Mouse (Mus musculus): ENCODE data around the gene Cd300c2. TPM values are rescaled to one million over a fixed set of nuclear protein-coding genes. Genes with fewer than 3 reads are reported as not detected.

Cd300c2 gene
- polyA plus RNA-seq (2012; rRNA removed) = 0.91 and 1.1 TPM in 2 replicates

DNA sequence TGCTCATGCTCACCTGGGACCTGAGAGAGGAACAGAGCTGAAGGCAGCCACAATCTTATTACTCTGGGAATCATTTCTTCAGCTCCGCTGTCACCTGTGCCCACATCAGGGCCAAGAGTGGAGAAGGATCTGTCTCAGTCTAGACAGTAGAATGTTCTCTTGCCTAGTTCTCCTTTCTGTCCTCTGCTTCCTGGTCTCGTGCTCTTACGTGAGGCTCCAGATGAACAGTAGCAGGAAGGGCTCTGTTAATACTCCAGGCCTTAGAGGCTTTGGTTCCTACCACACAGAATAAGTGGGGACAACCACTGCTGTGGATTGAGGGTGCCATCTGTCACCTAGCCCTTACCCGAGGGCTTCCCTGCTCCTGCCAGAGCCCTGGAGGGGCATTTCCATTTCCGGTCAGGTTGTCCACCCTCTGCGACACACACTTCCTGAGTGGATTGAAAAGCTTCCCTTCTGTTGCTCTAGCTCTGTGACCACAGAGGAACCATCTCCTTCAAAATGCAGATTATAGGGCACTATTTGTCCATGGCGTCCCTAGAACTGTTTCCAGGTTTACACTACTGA lies at the start of gene Cd300c2:
Cd300c2 (minus strand) TSS at position 407 of the 567 bp plus-strand sequence.

GRCm38 (mm10) chr11:115048259-115048658 lies 46.6 kb upstream of the Cd300c2 start, which contains the start of gene Cd300ld3:
TSS of gene Cd300ld3 (minus strand) at chr11:115048409.

GRCm38 (mm10) chr11:115037669-115038068 lies 36.0 kb upstream of the Cd300c2 start, which contains the start of gene Cd300ld5:
TSS of gene Cd300ld5 (minus strand) at chr11:115037769.

DNA sequence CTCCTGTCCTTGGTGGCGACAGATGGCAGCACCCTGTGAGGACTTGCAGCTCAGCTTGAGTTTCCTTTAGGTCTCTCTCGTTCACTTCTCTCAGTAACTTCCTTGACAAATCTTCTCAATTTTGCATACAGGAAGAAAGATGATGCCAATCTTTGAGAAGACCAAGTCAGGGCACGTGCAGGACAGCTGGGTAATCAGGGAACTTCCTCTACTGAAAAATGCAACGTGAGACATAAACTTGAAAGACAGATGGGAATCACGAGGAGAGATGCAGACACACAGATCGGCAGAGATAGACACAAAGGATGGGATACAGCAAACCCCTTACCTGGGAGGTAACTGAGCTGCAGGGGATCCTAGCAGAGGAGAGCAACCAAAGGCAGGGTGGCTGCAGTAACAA lies 25.2 kb upstream of the Cd300c2 start, which contains the start of gene Cd300ld4:
Cd300ld4 (minus strand) TSS at position 101 of the 400 bp plus-strand sequence.

DNA sequence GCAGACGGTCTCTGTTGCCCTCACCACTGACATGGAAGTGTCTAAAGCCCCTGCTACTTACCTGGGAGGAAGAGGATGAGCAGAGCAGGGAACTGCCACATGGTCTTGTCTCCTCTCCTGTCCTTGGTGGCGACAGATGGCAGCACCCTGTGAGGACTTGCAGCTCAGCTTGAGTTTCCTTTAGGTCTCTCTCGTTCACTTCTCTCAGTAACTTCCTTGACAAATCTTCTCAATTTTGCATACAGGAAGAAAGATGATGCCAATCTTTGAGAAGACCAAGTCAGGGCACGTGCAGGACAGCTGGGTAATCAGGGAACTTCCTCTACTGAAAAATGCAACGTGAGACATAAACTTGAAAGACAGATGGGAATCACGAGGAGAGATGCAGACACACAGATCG lies 14.4 kb upstream of the Cd300c2 start, which contains the start of gene Cd300ld2:
Cd300ld2 (minus strand) TSS at position 101 of the 400 bp plus-strand sequence.

GRCm38 (mm10) chr11:114989793-114990192 lies 11.9 kb downstream of the Cd300c2 start, which contains the start of gene Cd300ld:
TSS of gene Cd300ld (minus strand) at chr11:114989922.

GRCm38 (mm10) chr11:114968752-114969207 lies 32.9 kb downstream of the Cd300c2 start, which contains the start of gene Cd300c:
TSS of gene Cd300c (minus strand) at chr11:114969157.

Other genes starting within 250 kb of the Cd300c2 start
- gene Kif19a, start 236.5 kb downstream of the Cd300c2 start, polyA plus RNA-seq (2012; rRNA removed) = 0.96 and 3.2 TPM in 2 replicates
- gene Btbd17, start 205.9 kb downstream of the Cd300c2 start, polyA plus RNA-seq (2012; rRNA removed) = 29.3 and 36.3 TPM in 2 replicates
- 0.11 TPM in 1 of 2 replicates, not detected in the other for gene Gpr142, start 203.0 kb downstream of the Cd300c2 start, polyA plus RNA-seq (2012; rRNA removed)
- gene Gprc5c, start 150.7 kb downstream of the Cd300c2 start, polyA plus RNA-seq (2012; rRNA removed) = 5.5 and 10.6 TPM in 2 replicates
- 0.64 and 0.79 TPM in 2 replicates for gene Cd300a, start 111.8 kb downstream of the Cd300c2 start, polyA plus RNA-seq (2012; rRNA removed)
- 0.18 and 0.23 TPM in 2 replicates for gene Cd300lb, start 67.5 kb downstream of the Cd300c2 start, polyA plus RNA-seq (2012; rRNA removed)
- 0.09 TPM in 1 of 2 replicates, not detected in the other for gene Cd300c, start 32.7 kb downstream of the Cd300c2 start, polyA plus RNA-seq (2012; rRNA removed)
- gene Cd300ld, start 12.0 kb downstream of the Cd300c2 start, polyA plus RNA-seq (2012; rRNA removed) = 0.10 and 0.11 TPM in 2 replicates
- gene Cd300ld2, start 14.3 kb upstream of the Cd300c2 start, polyA plus RNA-seq (2012; rRNA removed) = 0.11 TPM in 1 of 2 replicates, not detected in the other
- 0.11 and 0.38 TPM in 2 replicates for gene Cd300ld4, start 25.1 kb upstream of the Cd300c2 start, polyA plus RNA-seq (2012; rRNA removed)
- 0.24 TPM in 1 of 2 replicates, not detected in the other for gene Cd300ld5, start 35.9 kb upstream of the Cd300c2 start, polyA plus RNA-seq (2012; rRNA removed)
- 0.24 and 0.53 TPM in 2 replicates for gene Cd300ld3, start 46.5 kb upstream of the Cd300c2 start, polyA plus RNA-seq (2012; rRNA removed)
- 0.05 TPM in 1 of 2 replicates, not detected in the other for gene Cd300e, start 60.3 kb upstream of the Cd300c2 start, polyA plus RNA-seq (2012; rRNA removed)
- 0.90 and 1.1 TPM in 2 replicates for gene Rab37, start 89.6 kb upstream of the Cd300c2 start, polyA plus RNA-seq (2012; rRNA removed)
- 0.43 and 0.98 TPM in 2 replicates for gene Cd300lf, start 132.1 kb upstream of the Cd300c2 start, polyA plus RNA-seq (2012; rRNA removed)
- gene Slc9a3r1, start 161.5 kb upstream of the Cd300c2 start, polyA plus RNA-seq (2012; rRNA removed) = 37.2 and 38.4 TPM in 2 replicates
- gene Tmem104, start 185.6 kb upstream of the Cd300c2 start, polyA plus RNA-seq (2012; rRNA removed) = 5.6 and 6.9 TPM in 2 replicates
- 22.3 and 23.1 TPM in 2 replicates for gene Nat9, start 186.0 kb upstream of the Cd300c2 start, polyA plus RNA-seq (2012; rRNA removed)

Measured in central nervous system, embryonic 14 days (tissue).